Mouse (Mus musculus) lung, adult 2 months (tissue): ENCODE data around the gene Bend3. TPM values are rescaled to one million over a fixed set of nuclear protein-coding genes. Genes with fewer than 3 reads are reported as not detected.

Experiments
- DNase-seq: peaks from one replicate; pipeline ENCODE4 v3.0.0; 2022
- H3K4me1 ChIP-seq: fragments of 200-500 bp; 2 replicates; pipeline ENCODE4 v1.6.1; 2011; ENCODE audit warnings: low read length; ENCODE audit not compliant: control insufficient read depth, insufficient read depth
- H3K4me3 ChIP-seq: fragments of 200-500 bp; replicated peaks from 2 replicates; pipeline ENCODE3; 2011; ENCODE audit warnings: low read depth, mild to moderate bottlenecking, control low read depth, low read length; ENCODE audit errors: extremely low read depth
- CTCF ChIP-seq: fragments of 200-500 bp; IDR thresholded peaks from 2 replicates; pipeline ENCODE4 v1.5.1; 2011; ENCODE audit warnings: mild to moderate bottlenecking, low read length, control low read depth; ENCODE audit not compliant: insufficient read depth
- POLR2A ChIP-seq: fragments of 200-500 bp; IDR thresholded peaks from 2 replicates; pipeline ENCODE4 v1.6.1; 2011; ENCODE audit warnings: low read depth, mild to moderate bottlenecking, control low read depth, low read length, borderline replicate concordance; ENCODE audit errors: extremely low read depth
- WGBS: fragments of 180-500 bp; shearing (Covaris S2); methylation state at CpG from one replicate; pipeline ENCODE4 v1.1.7; 2018; 5-methylcytosine and 5-hydroxymethylcytosine counted together
- polyA plus RNA-seq: library from polyadenylated mRNA; depleted of rRNA; stranded (reverse); fragments of >200 nt; gene quantifications from 2 replicates; pipeline ENCODE4 v1.2.3, GENCODE M21; 2012; rRNA removed

The Bend3 gene
- 3.1 and 4.0 TPM in 2 replicates for polyA plus RNA-seq

DNA sequence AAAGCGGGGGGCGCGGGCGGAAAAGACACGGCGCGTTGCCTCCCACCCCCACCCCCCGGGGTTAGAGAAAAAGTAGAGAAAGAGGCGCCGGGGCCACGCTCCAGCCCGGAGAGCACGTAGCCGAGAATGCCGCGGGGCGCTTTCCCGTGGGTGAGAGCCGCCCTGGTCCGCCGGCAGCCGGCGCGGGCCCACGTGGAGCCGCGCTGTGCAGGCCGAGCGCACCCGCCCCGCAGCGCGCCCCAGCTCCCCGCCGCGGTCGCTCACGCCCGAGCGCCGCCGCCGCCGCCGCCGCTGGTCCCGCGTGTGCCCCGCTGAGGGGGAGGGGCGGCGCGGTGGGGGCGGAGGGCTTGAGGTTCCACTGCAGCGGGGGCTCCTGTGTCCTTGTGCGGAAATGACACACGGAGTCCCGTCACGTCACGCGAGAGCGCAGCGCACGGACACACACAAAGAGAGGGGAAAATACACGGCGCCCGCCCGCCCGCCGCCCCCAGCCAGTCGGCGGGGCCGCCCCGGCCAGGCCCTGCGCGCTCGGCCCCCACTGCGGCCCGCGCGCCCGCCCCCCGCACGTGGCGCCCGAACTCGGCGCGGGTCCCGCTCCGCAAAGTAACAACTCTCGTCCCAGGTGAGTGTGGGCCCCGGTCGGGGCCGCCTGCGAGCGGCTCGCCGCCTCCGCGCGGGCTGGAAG, at the start of gene Bend3:
Gene Bend3 (plus strand): TSS at position 81 of the 685 bp plus-strand sequence.
- peaks cover 8% of the 10 kb centered on the region for H3K4me1 ChIP-seq
- TF ChIP-seq POLR2A = no peak
- no peak for TF ChIP-seq CTCF
- peak; percentile 67 for DNase-seq
- H3K4me3 ChIP-seq = peak within 1 kb of the TSS; percentile 91
- WGBS = under 1% methylated on average over 89 of the region's 101 CpGs

DNA sequence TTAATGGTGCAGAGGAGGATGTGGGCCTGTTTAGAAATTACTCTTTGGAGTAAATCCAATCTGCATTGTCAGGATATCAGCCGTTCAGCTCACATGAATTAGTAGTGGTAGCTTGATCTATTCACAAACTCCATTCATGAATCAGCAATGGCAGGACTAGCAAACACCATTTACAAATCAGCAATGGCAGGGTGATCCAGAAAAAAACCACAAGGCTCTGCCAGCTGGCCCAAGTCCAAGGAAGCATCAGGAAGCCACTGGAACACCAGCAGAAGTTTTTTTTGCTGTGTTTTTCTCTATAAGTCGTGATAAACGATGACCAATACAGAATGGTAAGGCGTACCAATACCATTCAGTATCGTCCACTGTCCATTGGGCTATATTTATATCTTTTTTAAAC, 48.0 kb upstream of the Bend3 start:
- 81% methylated on average over 5 of the region's 5 CpGs for WGBS

DNA sequence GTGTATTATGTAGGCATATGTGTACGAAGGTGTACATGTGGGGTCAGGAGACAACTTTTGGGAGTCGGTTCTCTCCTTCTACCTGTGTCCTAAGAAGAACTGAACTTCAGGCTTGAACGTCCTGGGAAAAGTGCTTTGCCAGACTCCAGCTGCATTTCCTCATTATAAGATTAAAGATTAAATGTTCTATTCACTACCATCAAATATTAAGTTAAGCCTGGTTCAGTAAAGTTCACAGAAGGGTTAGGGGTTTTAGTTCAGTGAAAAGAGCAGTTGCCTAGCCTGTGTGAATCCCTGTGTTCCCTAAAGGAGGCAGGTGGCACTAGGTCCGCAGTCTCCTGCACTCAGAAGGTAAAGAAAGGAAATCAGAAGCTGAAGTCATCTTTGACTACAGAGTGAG, 44.3 kb upstream of the Bend3 start:
- WGBS = 91% methylated on average over 4 of the region's 4 CpGs
- H3K4me1 ChIP-seq = no peaks in the 10 kb centered on the region
- TF ChIP-seq POLR2A = no peak
- no peak for TF ChIP-seq CTCF
- no peak overlapping the region for H3K4me3 ChIP-seq
- no peak for DNase-seq

More for the DNA sequence above, 48.0 kb upstream of the Bend3 start:
- TF ChIP-seq CTCF = no peak
- no peak for TF ChIP-seq POLR2A
- no peaks in the 10 kb centered on the region for H3K4me1 ChIP-seq
- DNase-seq = no peak
- H3K4me3 ChIP-seq = no peak overlapping the region

DNA sequence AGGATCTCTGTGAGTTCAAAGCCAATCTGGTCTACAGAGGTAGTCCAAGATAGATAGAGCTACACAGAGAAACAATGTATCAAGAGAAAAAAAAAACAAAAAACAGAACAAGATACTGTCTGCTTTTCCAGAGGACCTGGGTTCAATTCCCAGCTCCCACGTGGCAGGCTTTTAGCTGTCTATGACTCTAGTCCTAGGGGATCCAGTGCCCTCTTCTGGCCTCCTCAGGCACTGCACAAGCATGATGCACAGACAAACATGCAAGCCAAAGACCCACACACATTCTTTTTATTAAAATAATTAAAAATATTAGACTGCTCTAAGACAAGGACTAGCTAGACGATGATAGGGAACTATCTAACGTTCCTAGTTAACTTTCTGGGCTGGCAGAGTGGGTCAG, 42.9 kb upstream of the Bend3 start:
- Histone ChIP-seq H3K4me1 (no peaks in the 10 kb centered on the region), H3K4me3 (no peak overlapping the region)
- DNase-seq = no peak
- TF ChIP-seq CTCF (no peak), POLR2A (no peak)
- WGBS = 89% methylated on average over 3 of the region's 3 CpGs

DNA sequence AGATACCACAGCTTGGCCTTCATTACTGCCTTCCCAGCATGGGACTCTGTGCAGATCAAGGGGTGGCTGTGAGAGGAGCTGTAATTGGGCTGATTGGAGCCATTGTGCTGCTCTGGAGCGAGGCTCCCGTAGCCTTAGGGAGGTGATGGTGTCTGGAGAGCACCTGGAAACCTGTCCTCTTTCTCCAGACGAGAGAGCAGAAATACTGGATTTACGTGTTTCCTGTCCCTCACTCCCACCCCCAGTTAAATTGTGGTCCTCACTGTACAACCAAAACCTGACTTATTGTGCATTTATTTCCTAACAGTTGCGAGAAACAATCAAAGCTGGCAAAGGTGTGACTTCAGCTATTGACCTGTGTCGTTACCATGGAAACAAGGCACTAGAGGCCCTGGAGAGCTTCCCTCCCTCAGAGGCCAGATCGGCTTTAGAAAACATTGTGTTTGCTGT, 39.1 kb upstream of the Bend3 start:
- DNase-seq = no peak
- Histone ChIP-seq H3K4me1 (no peaks in the 10 kb centered on the region), H3K4me3 (no peak overlapping the region)
- 60% methylated on average over 7 of the region's 7 CpGs for WGBS
- TF ChIP-seq CTCF (no peak), POLR2A (no peak)

DNA sequence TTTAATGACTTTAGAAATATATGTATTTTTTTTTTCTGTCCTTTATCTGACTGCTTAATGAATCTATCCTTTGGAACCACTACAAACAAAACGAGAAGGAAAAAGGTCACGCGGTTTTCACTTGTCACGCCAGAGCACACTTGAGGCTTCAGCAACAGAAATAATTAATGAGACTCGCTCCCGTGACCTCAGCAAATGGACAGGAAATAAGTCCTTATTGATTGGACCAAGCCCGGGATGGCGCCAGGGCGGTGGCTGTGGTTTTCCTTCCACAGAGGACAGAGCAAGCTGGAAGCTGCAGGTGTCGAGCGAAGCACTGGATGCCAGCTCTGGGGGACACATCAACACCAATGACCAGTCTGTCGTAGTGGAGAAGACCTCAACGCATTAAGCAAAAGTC, 38.6 kb upstream of the Bend3 start:
- Histone ChIP-seq H3K4me3 (no peak overlapping the region), H3K4me1 (no peaks in the 10 kb centered on the region)
- no peak for TF ChIP-seq POLR2A
- no peak for TF ChIP-seq CTCF
- 41% methylated on average over 13 of the region's 13 CpGs for WGBS
- DNase-seq = no peak

DNA sequence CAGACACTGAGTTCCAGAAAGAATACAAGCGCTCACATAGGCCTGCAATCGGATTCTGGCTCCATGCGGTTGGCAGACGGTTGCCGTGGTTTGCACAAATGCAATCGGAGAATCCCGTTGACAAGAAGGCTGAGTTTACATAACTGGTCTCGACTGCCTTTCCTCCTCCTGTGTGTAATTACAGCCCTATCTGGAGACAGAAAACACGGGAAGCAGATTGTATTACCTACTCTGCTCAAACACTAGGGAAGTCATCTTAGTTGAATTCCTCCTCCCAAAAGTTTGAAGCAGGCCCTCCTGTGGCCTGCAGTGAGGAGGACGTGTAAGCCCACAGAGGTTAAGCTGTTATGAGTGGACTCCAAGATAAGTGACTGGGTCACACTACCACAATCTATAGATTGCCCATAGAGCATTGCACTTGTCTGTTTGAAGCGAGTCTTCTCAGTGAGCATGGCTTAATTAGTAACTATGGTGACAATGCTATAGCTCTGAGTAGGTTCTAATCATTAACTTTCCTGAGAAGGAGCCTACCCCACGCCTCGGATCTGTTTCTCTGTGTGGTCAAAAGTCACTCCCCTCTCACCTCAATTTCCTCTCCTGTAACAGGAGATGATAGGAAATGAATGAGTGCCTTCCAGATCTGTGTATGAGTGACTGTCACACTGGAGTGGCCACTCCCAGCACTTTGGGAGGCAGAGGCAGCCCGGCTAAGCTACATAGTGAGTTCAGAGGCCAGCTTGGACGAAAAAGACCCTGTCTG, 37.5 kb upstream of the Bend3 start:
- TF ChIP-seq POLR2A (no peak), CTCF (no peak)
- DNase-seq = no peak
- 60% methylated on average over 15 of the region's 15 CpGs for WGBS
- Histone ChIP-seq H3K4me1 (no peaks in the 10 kb centered on the region), H3K4me3 (no peak overlapping the region)

DNA sequence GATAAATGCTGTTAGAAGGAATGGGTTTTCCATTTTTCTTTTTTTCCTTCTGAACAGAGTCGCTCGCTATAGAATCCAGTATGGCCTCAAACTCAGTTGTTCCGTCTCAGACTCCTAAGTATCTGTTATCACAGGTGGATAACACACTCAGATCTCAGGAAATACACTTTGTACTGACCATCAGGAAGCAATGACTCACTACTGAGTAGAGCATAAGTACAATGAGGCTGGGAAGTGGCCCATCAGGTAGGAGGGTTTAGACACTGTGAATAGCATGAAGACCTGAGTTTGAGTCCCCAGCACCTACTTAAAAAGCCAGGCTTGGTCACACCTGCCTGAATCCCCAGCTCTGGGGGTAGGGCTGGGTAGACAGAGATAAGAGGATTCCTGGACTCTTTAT, 30.0 kb upstream of the Bend3 start:
- no peak overlapping the region for H3K4me3 ChIP-seq
- DNase-seq = no peak
- H3K4me1 ChIP-seq = no peaks in the 10 kb centered on the region
- 72% methylated on average over 3 of the region's 3 CpGs for WGBS
- no peak for TF ChIP-seq POLR2A
- no peak for TF ChIP-seq CTCF

DNA sequence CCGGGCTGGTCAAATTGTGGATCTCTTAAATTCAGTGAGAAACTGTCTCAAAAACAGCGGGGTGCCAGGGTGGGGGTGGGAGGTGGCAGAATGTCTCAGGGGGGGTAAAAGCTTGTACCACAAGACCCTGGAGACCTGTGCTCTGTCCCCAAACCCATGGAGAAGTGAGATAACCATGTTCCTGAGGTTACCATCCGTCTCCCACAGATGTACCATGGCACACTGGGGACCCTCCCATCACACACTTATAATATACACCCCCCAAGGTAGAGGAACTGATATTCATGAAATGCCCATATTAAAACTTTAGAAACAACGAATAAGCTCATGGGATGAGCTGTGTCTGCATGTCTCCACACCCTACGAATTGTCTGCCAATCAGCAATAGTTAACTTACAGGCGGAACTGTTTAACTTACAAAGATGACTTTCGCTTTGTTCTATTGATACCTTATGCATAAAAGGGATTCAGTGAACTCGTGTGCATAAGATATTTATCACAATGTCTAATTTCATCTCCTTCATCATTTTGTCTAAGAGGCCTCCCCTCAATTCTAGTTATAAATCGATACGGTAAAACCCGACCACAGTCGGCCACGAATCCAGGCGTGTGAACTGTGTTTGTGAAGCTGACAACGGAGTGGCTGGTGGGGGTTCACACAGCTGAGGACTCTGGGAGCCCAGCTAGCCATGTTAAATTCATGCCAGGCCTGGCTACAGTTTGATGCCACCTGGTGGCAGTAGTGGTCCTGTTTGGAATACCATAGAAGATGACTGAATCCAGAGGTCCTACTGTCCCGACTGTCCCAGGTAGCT, 26.6 kb upstream of the Bend3 start:
- peak; percentile 49 for DNase-seq

DNA sequence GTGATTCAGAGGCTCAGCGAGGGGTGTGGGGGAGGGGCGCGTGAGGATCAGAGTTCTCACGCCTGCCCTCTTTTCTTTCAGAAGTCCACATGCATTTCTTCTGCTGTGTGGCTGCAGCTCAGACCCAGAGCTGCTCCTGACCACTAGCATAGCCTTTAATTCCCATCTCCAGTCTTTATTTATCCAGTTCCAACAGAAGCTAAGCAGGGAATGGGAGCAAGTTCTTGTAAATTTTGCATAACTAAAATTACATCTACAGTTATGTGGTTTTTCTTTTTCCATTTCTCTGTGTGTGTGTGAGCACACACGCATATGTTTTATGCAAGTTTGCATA, 26.0 kb upstream of the Bend3 start:
- WGBS = 15% methylated on average over 5 of the region's 5 CpGs
- H3K4me3 ChIP-seq = no peak overlapping the region
- no peak for DNase-seq
- TF ChIP-seq POLR2A (no peak), CTCF (no peak)
- no peaks in the 10 kb centered on the region for H3K4me1 ChIP-seq

More for the DNA sequence above, 26.6 kb upstream of the Bend3 start:
- Histone ChIP-seq H3K4me3 (no peak overlapping the region), H3K4me1 (no peaks in the 10 kb centered on the region)
- TF ChIP-seq CTCF (peak; percentile 57), POLR2A (no peak)
- 18% methylated on average over 16 of the region's 16 CpGs for WGBS
